Mouse (Mus musculus): ENCODE data around the gene Lsm4. TPM values are rescaled to one million over a fixed set of nuclear protein-coding genes. Genes with fewer than 3 reads are reported as not detected.
A peak's percentile ranks its signal among the peaks of the same experiment; 100 is the strongest.

Lsm4 gene
- total RNA-seq, 2 experiments from 2014 or later, result 58.2 to 61.8 TPM

DNA sequence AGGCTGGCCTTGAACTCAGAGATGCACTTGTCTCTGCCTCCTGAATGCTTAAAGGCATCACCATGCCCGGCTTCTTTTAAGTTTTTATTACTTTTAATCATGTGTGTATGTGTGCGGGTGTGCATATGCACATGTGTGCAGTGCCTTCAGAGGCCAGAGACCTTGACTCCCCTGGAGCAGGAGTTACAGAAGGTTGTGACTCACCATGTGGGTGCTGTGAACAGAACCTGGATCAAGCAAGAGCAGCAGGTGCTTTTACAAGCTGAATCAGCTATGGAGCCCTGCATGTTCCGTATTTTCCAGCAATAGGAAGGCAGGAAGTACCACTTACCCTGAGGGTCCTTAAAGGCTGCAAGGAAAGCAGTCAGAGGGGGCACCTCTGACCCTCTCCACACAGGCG, 18.2 kb downstream of the Lsm4 start:
- no peak for TF ChIP-seq CTCF (conservative IDR thresholded peaks at IDR 0.05)
- no peak for DNase-seq (ENCODE audit: low spot score in 2 of 2)
- H3K27ac ChIP-seq, result no peak overlapping the region

DNA sequence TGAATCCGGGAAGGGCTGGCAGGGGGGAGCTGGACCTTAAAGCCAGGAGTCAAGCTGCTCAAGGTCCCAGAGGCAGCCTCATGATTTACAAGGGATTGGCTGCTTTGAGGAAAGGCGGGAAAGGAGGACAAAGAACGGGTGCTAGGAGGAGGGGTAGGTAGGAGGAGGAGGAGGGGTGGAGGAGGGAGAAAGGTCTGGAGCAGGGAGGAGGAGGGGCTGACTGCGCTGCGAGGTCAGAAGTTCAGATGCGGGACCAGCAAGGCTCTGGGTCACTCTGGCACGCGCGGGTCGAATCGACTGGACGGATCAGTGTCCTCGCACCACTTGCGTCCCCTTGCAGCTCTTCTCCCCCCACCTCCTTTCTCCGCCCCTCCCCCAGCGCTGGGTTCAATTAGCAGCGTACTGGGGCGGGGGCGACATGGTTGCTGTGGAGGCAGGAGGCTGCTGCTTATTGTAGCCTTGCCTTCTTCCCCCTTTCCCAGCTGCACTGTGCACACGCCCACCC, 18.7 kb downstream of the Lsm4 start:
- Histone ChIP-seq H3K27ac (peak overlapping the region; percentile 33; the same call in 1 of the 2 replicates), H3K4me3 (peak overlapping the region; percentile 30; the same call in 1 of the 2 replicates)
- no peak for DNase-seq (ENCODE audit: low spot score in 2 of 2)
- TF ChIP-seq CTCF (conservative IDR thresholded peaks at IDR 0.05), result no peak

More for the DNA sequence above, 18.2 kb downstream of the Lsm4 start:
- no peak overlapping the region for H3K4me3 ChIP-seq

DNA sequence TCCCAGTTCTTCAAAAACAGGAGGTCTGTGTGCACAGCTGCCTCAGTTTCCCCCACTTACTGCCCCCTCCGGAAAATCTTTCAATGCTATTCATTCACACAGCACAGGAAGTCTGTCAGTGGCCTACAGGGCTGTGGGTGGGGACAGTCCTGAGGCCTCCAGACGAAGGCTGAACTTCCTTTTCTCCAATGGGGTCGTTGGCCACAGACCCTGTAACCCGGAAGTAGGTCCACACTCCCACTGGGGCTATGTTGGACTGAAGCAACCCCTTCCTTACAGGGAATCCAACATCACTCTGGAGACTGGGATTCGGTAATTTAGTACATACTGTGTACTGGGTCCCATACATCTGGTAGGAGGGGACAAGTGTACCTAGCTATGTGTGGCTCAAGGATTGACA, 20.6 kb downstream of the Lsm4 start:
- DNase-seq (ENCODE audit: low spot score in 2 of 2), result no peak
- TF ChIP-seq CTCF (conservative IDR thresholded peaks at IDR 0.05), result no peak
- Histone ChIP-seq H3K27ac (no peak overlapping the region), H3K4me3 (no peak overlapping the region)

DNA sequence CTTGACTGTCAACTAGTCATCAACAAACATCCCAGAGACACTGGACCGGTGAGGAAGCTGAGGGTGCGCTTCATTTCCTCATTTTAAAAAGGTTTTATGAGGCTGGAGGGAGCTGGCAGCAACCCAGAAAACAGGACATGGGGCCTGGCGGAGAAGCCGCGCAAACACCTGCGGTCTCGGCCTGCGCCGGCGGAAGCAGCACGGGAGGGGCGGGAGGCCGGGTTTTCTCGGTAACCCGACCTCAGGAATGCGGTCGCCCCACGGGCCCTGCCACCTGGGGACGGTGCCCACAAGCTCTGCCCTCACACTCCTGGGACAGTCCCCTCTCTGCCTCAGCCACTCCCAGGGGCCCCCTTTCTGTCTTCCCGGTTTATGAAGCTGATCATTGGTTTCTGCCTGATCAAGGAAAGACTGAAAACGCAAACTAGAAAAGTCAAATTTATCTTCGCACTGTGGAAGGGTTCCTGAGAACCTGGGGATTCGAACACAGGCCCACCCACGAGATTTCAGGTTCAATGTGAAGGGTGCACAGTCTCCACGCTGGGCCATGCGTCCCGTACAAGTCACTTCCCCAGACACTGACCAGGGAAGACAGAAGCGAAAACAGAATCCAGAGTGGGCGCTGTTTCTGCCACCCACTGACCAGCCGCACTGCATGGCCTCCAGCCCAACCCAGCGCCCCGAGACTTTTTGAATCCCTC, 22.4 kb downstream of the Lsm4 start:
- Histone ChIP-seq H3K4me3 (no peak overlapping the region), H3K27ac (peak overlapping the region; percentile 100; the same call in 1 of the 2 replicates)
- TF ChIP-seq CTCF (conservative IDR thresholded peaks at IDR 0.05), result no peak
- no peak for DNase-seq (ENCODE audit: low spot score in 2 of 2)

GRCm38 (mm10) chr8:70696019-70696885, 23.2 kb downstream of the Lsm4 start:
- no peak for DNase-seq (ENCODE audit: low spot score in 2 of 2)
- H3K4me3 ChIP-seq, result peak overlapping the region; percentile 5; the same call in 1 of the 2 replicates
- no peak for TF ChIP-seq CTCF (conservative IDR thresholded peaks at IDR 0.05)
- H3K27ac ChIP-seq, result peak overlapping the region; percentile 100

GRCm38 (mm10) chr8:70696946-70697345, 23.9 kb downstream of the Lsm4 start:
- no peak for DNase-seq (ENCODE audit: low spot score in 2 of 2)
- TF ChIP-seq CTCF (conservative IDR thresholded peaks at IDR 0.05), result no peak
- Histone ChIP-seq H3K27ac (peak overlapping the region; percentile 100), H3K4me3 (no peak overlapping the region)

DNA sequence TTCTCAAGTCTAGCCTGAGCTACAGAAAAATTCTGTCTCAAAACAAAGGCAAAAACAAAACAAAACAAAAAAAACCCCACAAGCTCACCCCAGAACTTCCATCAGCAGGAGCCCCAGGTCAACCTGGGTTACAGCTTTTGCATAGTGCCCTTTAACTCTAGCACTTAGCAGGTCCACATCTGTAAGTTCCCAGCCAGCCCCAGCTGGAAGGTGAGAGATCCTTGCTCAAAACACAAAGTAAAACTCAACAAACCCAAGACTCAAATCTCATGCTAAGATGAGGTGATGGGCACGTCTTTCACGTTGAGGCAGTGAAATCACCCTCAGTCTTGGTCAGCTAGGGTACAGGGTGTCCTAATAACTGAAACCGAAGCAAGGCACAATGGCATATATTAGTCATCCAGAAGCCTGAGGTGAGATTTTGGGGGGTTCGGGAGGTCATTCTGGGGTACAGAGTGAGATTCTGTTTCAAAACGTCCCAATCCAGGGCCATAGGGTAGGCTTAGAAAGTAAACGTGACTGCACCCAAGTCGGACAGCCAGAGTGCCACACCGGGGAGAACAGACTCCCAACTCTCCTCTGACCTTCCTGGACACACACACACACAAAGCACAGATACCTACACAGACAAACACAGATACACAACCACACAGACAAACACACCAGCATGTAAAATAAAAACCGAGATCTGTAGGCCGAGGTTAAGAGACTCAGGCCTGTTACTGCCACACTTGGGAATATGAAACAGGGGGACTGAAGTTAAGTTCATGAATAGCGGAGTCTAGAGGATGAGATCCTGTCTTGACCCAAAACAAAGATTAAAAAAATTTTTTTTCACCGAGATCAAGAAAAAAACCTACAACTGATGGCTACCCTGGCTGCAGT, 24.6 kb downstream of the Lsm4 start:
- no peak for TF ChIP-seq CTCF (conservative IDR thresholded peaks at IDR 0.05)
- peak overlapping the region; percentile 100 for H3K27ac ChIP-seq
- DNase-seq (ENCODE audit: low spot score in 2 of 2), result no peak

GRCm38 (mm10) chr8:70698310-70699109, 25.5 kb downstream of the Lsm4 start, which contains the start of gene Jund:
Gene Jund (plus strand): TSS chr8:70698949.
- Histone ChIP-seq H3K4me3 (peak within 1 kb of the TSS; percentile 94), H3K27ac (peak within 1 kb of the TSS; percentile 100)
- DNase-seq (ENCODE audit: low spot score in 2 of 2), result peak; percentile 98
- no peak for TF ChIP-seq CTCF (conservative IDR thresholded peaks at IDR 0.05)

More for the DNA sequence above, 24.6 kb downstream of the Lsm4 start:
- H3K4me3 ChIP-seq, result peak overlapping the region; percentile 94

DNA sequence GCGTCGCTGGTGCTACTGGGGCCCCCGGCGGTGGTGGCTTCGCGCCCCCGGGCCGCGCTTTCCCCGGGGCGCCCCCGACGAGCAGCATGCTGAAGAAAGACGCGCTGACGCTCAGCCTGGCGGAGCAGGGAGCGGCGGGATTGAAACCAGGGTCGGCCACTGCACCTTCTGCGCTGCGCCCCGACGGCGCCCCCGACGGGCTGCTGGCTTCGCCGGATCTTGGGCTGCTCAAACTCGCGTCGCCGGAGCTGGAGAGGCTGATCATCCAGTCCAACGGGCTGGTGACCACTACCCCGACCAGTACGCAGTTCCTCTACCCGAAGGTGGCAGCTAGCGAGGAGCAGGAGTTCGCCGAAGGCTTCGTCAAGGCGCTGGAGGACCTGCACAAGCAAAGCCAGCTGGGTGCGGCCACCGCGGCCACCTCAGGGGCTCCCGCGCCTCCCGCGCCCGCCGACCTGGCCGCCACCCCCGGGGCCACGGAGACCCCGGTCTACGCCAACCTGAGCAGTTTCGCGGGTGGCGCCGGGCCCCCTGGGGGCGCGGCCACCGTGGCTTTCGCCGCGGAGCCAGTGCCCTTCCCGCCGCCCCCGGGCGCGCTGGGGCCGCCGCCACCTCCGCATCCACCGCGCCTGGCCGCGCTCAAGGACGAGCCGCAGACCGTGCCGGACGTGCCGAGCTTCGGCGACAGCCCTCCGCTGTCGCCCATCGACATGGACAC, 26.2 kb downstream of the Lsm4 start:
- Histone ChIP-seq H3K4me3 (peak overlapping the region; percentile 94), H3K27ac (peak overlapping the region; percentile 100)
- peak in 1 of 2 experiments; percentile 27 for DNase-seq (ENCODE audit: low spot score in 2 of 2)
- TF ChIP-seq CTCF (conservative IDR thresholded peaks at IDR 0.05), result no peak; the same call in 1 of the 2 replicates

GRCm38 (mm10) chr8:70699834-70700554, 26.9 kb downstream of the Lsm4 start:
- Histone ChIP-seq H3K4me3 (peak overlapping the region; percentile 94), H3K27ac (peak overlapping the region; percentile 100)
- peak; percentile 69 to 74 for DNase-seq (ENCODE audit: low spot score in 2 of 2)
- TF ChIP-seq CTCF (conservative IDR thresholded peaks at IDR 0.05), result no peak
